In the genomic region with DNA sequence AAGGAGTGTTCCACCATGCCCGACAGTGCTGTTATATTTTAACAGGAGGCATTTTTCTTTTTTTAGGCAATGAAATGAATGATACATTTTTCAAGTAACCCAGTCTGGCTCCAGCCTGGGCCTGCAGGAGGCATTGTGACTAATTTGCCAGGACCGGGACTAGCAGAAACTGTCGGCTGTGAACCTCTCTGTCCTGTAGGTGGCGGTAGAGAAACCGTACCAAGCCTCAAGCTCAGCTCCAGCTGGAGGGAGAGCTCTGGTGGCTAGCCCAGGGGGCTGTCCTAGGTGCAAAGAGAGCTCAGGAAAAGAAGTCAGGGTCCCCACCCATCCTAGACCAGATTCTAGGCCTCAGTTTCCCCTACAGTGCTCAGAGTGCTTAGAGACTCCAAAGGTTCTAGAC, we compare ENCODE assay signal across 8 mouse cellular contexts. TPM values are rescaled to one million over a fixed set of nuclear protein-coding genes. Genes with fewer than 3 reads are reported as not detected.
DNase-seq lines count a peak whose midpoint lies in the region; ATAC-seq and TF ChIP-seq lines count a peak whose summit lies in the region.

No protein-coding gene starts in this region.

- no peaks in the 10 kb centered on the region for H3K9me3 ChIP-seq in CH12.LX (replicated peaks; ENCODE audit: low read length)
- no peaks in the 10 kb centered on the region for H3K9me3 ChIP-seq in heart, embryonic 16.5 days (replicated peaks; ENCODE audit: control insufficient read depth, low read length)
- H3K9me3 ChIP-seq in liver, postnatal 0 days (ENCODE audit: low read length): no peaks in the 10 kb centered on the region

- peak; percentile 90 for DNase-seq in CH12.LX (ENCODE audit: extremely low read depth)
- peak; percentile 91 for DNase-seq in brain, adult 2 months (ENCODE audit: low read depth, low spot score)
- DNase-seq in kidney, postnatal 14 days: peak; percentile 91
- DNase-seq in liver, postnatal 0 days: peak; percentile 78
- DNase-seq in ovary, adult 18-20 months (ENCODE audit: low spot score): peak; percentile 59
- peak; percentile 66 to 76 for DNase-seq in thymus, adult 18-20 months

- no peaks in the 10 kb centered on the region for H3K79me2 ChIP-seq in CH12.LX (replicated peaks; ENCODE audit: control insufficient read depth, extremely low read depth, insufficient read depth, poor library complexity, severe bottlenecking)

- in situ Hi-C loops in CH12.LX (cut with MboI; ENCODE audit: low pct_ligation_motif_present, low pct_unique_long_range_greater_than_20kb, low sequenced_read_pairs): loop anchor here (5.0 kb wide), 2 partner anchors 36 to 86 kb away; a partner anchor contains a TSS

- no peak overlapping the region for H3K27ac ChIP-seq in CH12.LX (ENCODE audit: insufficient read depth, low read depth)
- no peak overlapping the region for H3K27ac ChIP-seq in heart, embryonic 16.5 days (ENCODE audit: low read length)
- no peak overlapping the region for H3K27ac ChIP-seq in liver, postnatal 0 days (ENCODE audit: low read depth)

- no peak overlapping the region for H3K4me3 ChIP-seq in CH12.LX (replicated peaks in 1 of 3; ENCODE audit: low read depth in 2 of 3, low read length in 2 of 3, poor library complexity in 1 of 3)
- H3K4me3 ChIP-seq in heart, embryonic 16.5 days (ENCODE audit: low read length): no peak overlapping the region
- no peak overlapping the region for H3K4me3 ChIP-seq in liver, postnatal 0 days (ENCODE audit: low read depth, low read length)

- ATAC-seq in erythroid progenitor cell, adult 5-6 weeks (replicated peaks; ENCODE audit: low FRiP score, poor library complexity, severe bottlenecking): peak; percentile 51; the same call in 1 of the 2 replicates
- ATAC-seq in heart, embryonic 16.5 days (replicated peaks; ENCODE audit: extremely low read depth, insufficient read depth, low FRiP score): peak; percentile 24; the same call in 1 of the 2 replicates
- peak; percentile 55 for ATAC-seq in liver, postnatal 0 days

- TF ChIP-seq POLR2A in CH12.LX (IDR thresholded peaks at IDR 0.05; ENCODE audit: low read depth, low read length): no peak

- under 1% methylated on average over 5 of the region's 5 CpGs for WGBS in heart, embryonic 16.5 days
- 3% methylated on average over 5 of the region's 5 CpGs for WGBS in liver, postnatal 0 days (ENCODE audit: insufficient replicate concordance)

- H3K4me1 ChIP-seq in CH12.LX (ENCODE audit: control insufficient read depth in 1 of 2, insufficient read depth in 2 of 2): peaks cover 0 to 9% of the 10 kb centered on the region in 2 experiments; a peak in 3 of 4 replicates
- H3K4me1 ChIP-seq in heart, embryonic 16.5 days (ENCODE audit: control insufficient read depth, insufficient read depth, low read length): peaks cover 10% of the 10 kb centered on the region
- H3K4me1 ChIP-seq in liver, postnatal 0 days (ENCODE audit: insufficient read depth): peaks cover 10% of the 10 kb centered on the region; the same call in 1 of the 2 replicates

- no peak overlapping the region for H3K4me2 ChIP-seq in CH12.LX (ENCODE audit: insufficient read depth, low read depth, poor library complexity, severe bottlenecking)
- no peak overlapping the region for H3K4me2 ChIP-seq in heart, embryonic 16.5 days (ENCODE audit: low read depth, low read length)
- H3K4me2 ChIP-seq in liver, postnatal 0 days (ENCODE audit: low read depth, low read length): no peak overlapping the region

- H3K9ac ChIP-seq in CH12.LX (ENCODE audit: insufficient read depth, low read depth): no peak overlapping the region
- no peak overlapping the region for H3K9ac ChIP-seq in heart, embryonic 16.5 days (ENCODE audit: low read length)
- H3K9ac ChIP-seq in liver, postnatal 0 days (replicated peaks): no peak overlapping the region

- peak; percentile 73 for TF ChIP-seq RAD21 in CH12.LX (IDR thresholded peaks at IDR 0.05; ENCODE audit: low read depth, low read length)

- dilution Hi-C loops in CH12.LX (cut with MboI; ENCODE audit: extremely low pct_ligation_motif_present, extremely low pct_unique_long_range_greater_than_20kb, low sequenced_read_pairs): no loop called here

- H3K27me3 ChIP-seq in CH12.LX (replicated peaks): no peaks in the 10 kb centered on the region
- no peaks in the 10 kb centered on the region for H3K27me3 ChIP-seq in heart, embryonic 16.5 days (ENCODE audit: control insufficient read depth, insufficient read depth, low read length)
- no peaks in the 10 kb centered on the region for H3K27me3 ChIP-seq in liver, postnatal 0 days (ENCODE audit: insufficient read depth, low read length)

- TF ChIP-seq CTCF in CH12.LX (conservative IDR thresholded peaks at IDR 0.05 in 1 of 2, IDR thresholded peaks at IDR 0.05 in 1 of 2; ENCODE audit: low read depth in 2 of 2, low read length in 2 of 2): peak; percentile 32 to 97; a peak in 3 of 4 replicates
- peak; percentile 94 for TF ChIP-seq CTCF in liver, postnatal 0 days (IDR thresholded peaks at IDR 0.05; ENCODE audit: low read depth)

- TF ChIP-seq EP300 in CH12.LX (IDR thresholded peaks at IDR 0.05; ENCODE audit: low read length): no peak
- no peak for TF ChIP-seq EP300 in liver, postnatal 0 days (IDR thresholded peaks at IDR 0.05; ENCODE audit: low read depth)

- no peaks in the 10 kb centered on the region for H3K36me3 ChIP-seq in CH12.LX (replicated peaks in 1 of 2; ENCODE audit: control insufficient read depth in 1 of 2, insufficient read depth in 1 of 2, low read length in 1 of 2)
- H3K36me3 ChIP-seq in heart, embryonic 16.5 days (ENCODE audit: control insufficient read depth, insufficient read depth): no peaks in the 10 kb centered on the region
- no peaks in the 10 kb centered on the region for H3K36me3 ChIP-seq in liver, postnatal 0 days (replicated peaks; ENCODE audit: insufficient read depth, low read length)

TF ChIP-seq in CH12.LX, 34 proteins besides CTCF, POLR2A, EP300 and RAD21:
- 0 out of 2 replicates have a peak, but pooled peaks have one; percentile 29 for TF ChIP-seq IRF4 (IDR thresholded peaks at IDR 0.05; ENCODE audit: low read depth, low read length)
- TF ChIP-seq NELFE (IDR thresholded peaks at IDR 0.05; ENCODE audit: low read depth, low read length): peak; percentile 21; the same call in 1 of the 2 replicates
- peak; percentile 92 for TF ChIP-seq SMC3 (IDR thresholded peaks at IDR 0.05; ENCODE audit: low read depth, low read length)
- no peak for TF ChIP-seq USF1 (IDR thresholded peaks at IDR 0.05; ENCODE audit: low read depth, low read length)
- peak; percentile 29 for TF ChIP-seq ZC3H11A (IDR thresholded peaks at IDR 0.05; ENCODE audit: low read depth, low read length)

RNA-seq across cellular contexts. Expression of a gene that starts 37.4 kb away (rescaled TPM):
- 9.8 and 14.1 TPM in 2 replicates for total RNA-seq in CH12.LX (2012; rRNA removed)
- 6.6 TPM in 2 replicates for total RNA-seq in CH12.LX (2014; rRNA removed)
- 9.4 and 10.0 TPM in 2 replicates for polyA plus RNA-seq in CH12.LX (2012; ENCODE audit: insufficient read length, low read depth)
- 5.4 and 7.2 TPM in 2 replicates for total RNA-seq in erythroid progenitor cell, adult 5-6 weeks (2015; ENCODE audit: low replicate concordance)
- total RNA-seq in erythroid progenitor cell, adult 5-6 weeks (2017; ENCODE audit: low replicate concordance): 14.8 and 19.0 TPM in 2 replicates
- polyA plus RNA-seq in heart, embryonic 16.5 days (2015; fragmentation: Nextera tagmentation; extraction: Ambion mirVana): 12.2 and 12.8 TPM in 2 replicates
- polyA plus RNA-seq in liver, postnatal 0 days (2015; fragmentation: Nextera tagmentation; extraction: Ambion mirVana): 32.4 and 36.9 TPM in 2 replicates

RNA-seq across cellular contexts. Expression of a gene that starts 38.4 kb away (rescaled TPM):
- total RNA-seq in CH12.LX (2012; rRNA removed) (3.3 and 3.5 TPM in 2 replicates), CH12.LX (2014; rRNA removed) (2.5 and 2.7 TPM in 2 replicates)
- 5.0 and 6.5 TPM in 2 replicates for polyA plus RNA-seq in CH12.LX (2012; ENCODE audit: insufficient read length, low read depth)
- 4.0 TPM in 1 of 2 replicates, not detected in the other for total RNA-seq in erythroid progenitor cell, adult 5-6 weeks (2015; ENCODE audit: low replicate concordance)
- total RNA-seq in erythroid progenitor cell, adult 5-6 weeks (2017; ENCODE audit: low replicate concordance): 0.23 and 2.1 TPM in 2 replicates
- polyA plus RNA-seq in heart, embryonic 16.5 days (2015; fragmentation: Nextera tagmentation; extraction: Ambion mirVana): 5.1 and 5.6 TPM in 2 replicates
- polyA plus RNA-seq in liver, postnatal 0 days (2015; fragmentation: Nextera tagmentation; extraction: Ambion mirVana): 1.6 and 1.8 TPM in 2 replicates

RNA-seq across cellular contexts. Expression of a gene that starts 46.5 kb away (rescaled TPM):
- total RNA-seq in CH12.LX (2012; rRNA removed) (3.8 and 5.1 TPM in 2 replicates), CH12.LX (2014; rRNA removed) (1.3 and 1.7 TPM in 2 replicates)
- polyA plus RNA-seq in CH12.LX (2012; ENCODE audit: insufficient read length, low read depth): 6.7 and 7.8 TPM in 2 replicates
- 3.6 and 12.6 TPM in 2 replicates for total RNA-seq in erythroid progenitor cell, adult 5-6 weeks (2015; ENCODE audit: low replicate concordance)
- 0.77 and 3.0 TPM in 2 replicates for total RNA-seq in erythroid progenitor cell, adult 5-6 weeks (2017; ENCODE audit: low replicate concordance)
- polyA plus RNA-seq in heart, embryonic 16.5 days (2015; fragmentation: Nextera tagmentation; extraction: Ambion mirVana): 5.8 and 6.6 TPM in 2 replicates
- 4.8 and 6.1 TPM in 2 replicates for polyA plus RNA-seq in liver, postnatal 0 days (2015; fragmentation: Nextera tagmentation; extraction: Ambion mirVana)
